Mouse (Mus musculus) CH12.LX (cell line): ENCODE data around the gene Cstb. TPM values are rescaled to one million over a fixed set of nuclear protein-coding genes. Genes with fewer than 3 reads are reported as not detected.
A peak's percentile ranks its signal among the peaks of the same experiment; 100 is the strongest.

Experiments
- DNase-seq: peaks from one replicate; pipeline ENCODE4 v3.0.0-alpha.2; 2013; ENCODE audit errors: extremely low read depth
- H3K27ac ChIP-seq: 2 replicates; pipeline ENCODE4 v1.5.1; 2012; ENCODE audit warnings: low read depth, mild to moderate bottlenecking, control low read depth, moderate library complexity; ENCODE audit not compliant: insufficient read depth
- H3K27me3 ChIP-seq: replicated peaks from 2 replicates; pipeline ENCODE3; 2012; ENCODE audit warnings: inconsistent platforms
- H3K36me3 ChIP-seq, 2 experiments: replicated peaks in 1 of 2; 2 replicates each; pipeline versions ENCODE3 to v1.6.1; 2012; ENCODE audit warnings: inconsistent platforms in 1 of 2, low read length in 1 of 2, mild to moderate bottlenecking in 1 of 2, mixed read lengths in 1 of 2, moderate library complexity in 1 of 2; ENCODE audit not compliant: control insufficient read depth in 1 of 2, insufficient read depth in 1 of 2
- H3K4me1 ChIP-seq, 2 experiments: 2 replicates each; pipeline ENCODE4 v1.6.1; 2012; ENCODE audit warnings: inconsistent platforms in 1 of 2, moderate library complexity in 1 of 2; ENCODE audit not compliant: insufficient read depth in 2 of 2, control insufficient read depth in 1 of 2
- H3K4me2 ChIP-seq: 2 replicates; pipeline ENCODE4 v1.6.1; 2012; ENCODE audit warnings: low read depth, mild to moderate bottlenecking, control low read depth; ENCODE audit not compliant: poor library complexity, insufficient read depth, severe bottlenecking
- H3K4me3 ChIP-seq, 3 experiments: fragments of 150-350 bp in 1 of 3; sonication (generic) in 1 of 3; replicated peaks in 1 of 3; 2 replicates each; pipeline versions ENCODE3 to v1.5.1; 2011 to 2012; ENCODE audit warnings: low read depth in 2 of 3, low read length in 2 of 3, mild to moderate bottlenecking in 2 of 3, moderate library complexity in 2 of 3, control low read depth in 1 of 3, improper control_type of control experiment in 1 of 3, inconsistent platforms in 1 of 3, mixed read lengths in 1 of 3; ENCODE audit not compliant: poor library complexity in 1 of 3
- H3K79me2 ChIP-seq: replicated peaks from 2 replicates; pipeline ENCODE4 v1.6.1; 2012; ENCODE audit warnings: mild to moderate bottlenecking, moderate library complexity; ENCODE audit not compliant: control insufficient read depth, poor library complexity, insufficient read depth, severe bottlenecking; ENCODE audit errors: extremely low read depth
- H3K9ac ChIP-seq: 2 replicates; pipeline ENCODE4 v1.6.1; 2012; ENCODE audit warnings: low read depth, mild to moderate bottlenecking, control low read depth, moderate library complexity; ENCODE audit not compliant: insufficient read depth
- H3K9me3 ChIP-seq: replicated peaks from 2 replicates; pipeline ENCODE3; 2012; ENCODE audit warnings: low read length, inconsistent platforms, mixed read lengths
- BHLHE40 ChIP-seq: IDR thresholded peaks from 2 replicates; pipeline ENCODE4 v1.6.1; 2011; ENCODE audit warnings: mild to moderate bottlenecking, low read depth, low read length, improper control_type of control experiment
- MXI1 ChIP-seq: IDR thresholded peaks from 2 replicates; pipeline ENCODE4 v1.6.1; 2011; ENCODE audit warnings: mild to moderate bottlenecking, low read depth, low read length, improper control_type of control experiment
- POLR2A ChIP-seq: IDR thresholded peaks from 2 replicates; pipeline ENCODE4 v1.6.1; 2011; ENCODE audit warnings: low read depth, mild to moderate bottlenecking, improper control_type of control experiment, low read length
- POLR2AphosphoS2 ChIP-seq: IDR thresholded peaks from 2 replicates; pipeline ENCODE4 v1.6.1; 2011; ENCODE audit warnings: low read depth, low read length, improper control_type of control experiment
- SIN3A ChIP-seq: IDR thresholded peaks from 2 replicates; pipeline ENCODE4 v1.6.1; 2012; ENCODE audit warnings: low read length, improper control_type of control experiment, inconsistent platforms
- ZNF384 ChIP-seq: IDR thresholded peaks from 2 replicates; pipeline ENCODE4 v1.6.1; 2012; ENCODE audit warnings: low read depth, low read length, improper control_type of control experiment, inconsistent platforms
- dilution Hi-C: fragments of 300-500 bp; cut with MboI; formaldehyde crosslinking; loops from 2 replicates; pipeline ENCODE4 v1.14.3; 2020; ENCODE audit warnings: low sequenced_read_pairs; ENCODE audit not compliant: extremely low pct_unique_long_range_greater_than_20kb, extremely low pct_ligation_motif_present
- in situ Hi-C: fragments of 300-500 bp; cut with MboI; formaldehyde crosslinking; loops from 3 replicates; pipeline ENCODE4 v1.14.3; 2019; ENCODE audit warnings: low sequenced_read_pairs, low pct_ligation_motif_present, low pct_unique_long_range_greater_than_20kb, mixed read lengths
- polyA plus RNA-seq: library from polyadenylated mRNA; unstranded; fragments of >175 nt; gene quantifications from 2 replicates; pipeline ENCODE4 v1.2.1, GENCODE M21; 2012; ENCODE audit warnings: low read depth; ENCODE audit not compliant: insufficient read length
- total RNA-seq, 2 experiments: library from RNA; depleted of rRNA; stranded (reverse); fragments of 300-350 nt in 1 of 2; fragments of >200 nt in 1 of 2; gene quantifications; 2 replicates each; pipeline ENCODE4 v1.2.3; 2012 to 2014

Cstb gene
- total and polyA plus RNA-seq, 3 experiments, result 139 to 226 (median 194) TPM

DNA sequence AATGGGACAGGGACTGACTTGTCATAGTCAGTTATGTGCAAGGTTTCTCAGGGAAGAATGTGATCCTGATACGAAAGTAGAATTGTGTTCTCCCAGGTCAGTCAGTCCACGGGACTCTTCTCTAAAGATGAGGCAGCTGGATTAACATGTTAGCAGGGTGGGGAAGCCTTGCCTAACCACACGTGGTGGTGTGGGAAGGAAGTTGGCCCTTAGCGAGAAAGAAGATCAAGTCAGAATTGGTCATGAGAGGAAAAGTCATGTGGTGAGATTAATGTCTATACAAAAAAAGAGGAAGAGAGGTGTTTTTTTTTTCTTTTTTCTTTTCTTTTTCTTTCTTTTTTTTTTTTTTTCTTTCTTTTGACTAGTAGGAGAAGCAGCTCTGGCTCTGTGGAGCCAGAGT is 51.4 kb downstream of the Cstb start:
- DNase-seq, result peak; percentile 45

More for the DNA sequence above, 51.4 kb downstream of the Cstb start:
- Histone ChIP-seq H3K9me3 (peaks cover 8% of the 10 kb centered on the region), H3K36me3 (no peaks in the 10 kb centered on the region), H3K27me3 (peaks cover 41% of the 10 kb centered on the region), H3K4me1 (peaks cover 0 to 14% of the 10 kb centered on the region in 2 experiments; a peak in 2 of 4 replicates), H3K4me3 (no peak overlapping the region), H3K27ac (no peak overlapping the region), H3K79me2 (no peaks in the 10 kb centered on the region), H3K4me2 (no peak overlapping the region), H3K9ac (no peak overlapping the region)
- in situ Hi-C loops, result no loop called here
- dilution Hi-C loops, result no loop called here
- no peak for TF ChIP-seq POLR2AphosphoS2
- 0 out of 2 replicates have a peak, but pooled peaks have one; percentile 12 for TF ChIP-seq BHLHE40
- no peak for TF ChIP-seq POLR2A
- TF ChIP-seq MXI1, result no peak
- TF ChIP-seq SIN3A, result no peak
- TF ChIP-seq ZNF384, result peak; percentile 83

Other genes starting within 250 kb of the Cstb start
- gene Pwp2, start 240.5 kb upstream of the Cstb start, total RNA-seq (2012; rRNA removed), result 43.0 and 55.5 TPM in 2 replicates
- 48.6 and 49.9 TPM in 2 replicates for gene Pwp2, start 240.5 kb upstream of the Cstb start, total RNA-seq (2014; rRNA removed)
- 41.2 and 42.9 TPM in 2 replicates for gene Pwp2, start 240.5 kb upstream of the Cstb start, polyA plus RNA-seq
- 22.1 and 23.4 TPM in 2 replicates for gene Trappc10, start 181.0 kb upstream of the Cstb start, total RNA-seq (2012; rRNA removed)
- gene Trappc10, start 181.0 kb upstream of the Cstb start, total RNA-seq (2014; rRNA removed), result 24.7 and 26.5 TPM in 2 replicates
- gene Trappc10, start 181.0 kb upstream of the Cstb start, polyA plus RNA-seq, result 21.2 and 26.7 TPM in 2 replicates
- gene Agpat3, start 73.2 kb upstream of the Cstb start, total RNA-seq (2012; rRNA removed), result 49.4 and 63.1 TPM in 2 replicates
- gene Agpat3, start 73.2 kb upstream of the Cstb start, total RNA-seq (2014; rRNA removed), result 36.7 and 40.1 TPM in 2 replicates
- gene Agpat3, start 73.2 kb upstream of the Cstb start, polyA plus RNA-seq, result 67.2 and 70.0 TPM in 2 replicates
- 189 and 203 TPM in 2 replicates for gene Rrp1, start 12.6 kb upstream of the Cstb start, total RNA-seq (2012; rRNA removed)
- gene Rrp1, start 12.6 kb upstream of the Cstb start, total RNA-seq (2014; rRNA removed), result 127 and 138 TPM in 2 replicates
- gene Rrp1, start 12.6 kb upstream of the Cstb start, polyA plus RNA-seq, result 327 and 659 TPM in 2 replicates
- 6.4 and 8.4 TPM in 2 replicates for gene Pdxk, start 39.3 kb downstream of the Cstb start, total RNA-seq (2012; rRNA removed)
- 4.3 TPM in 2 replicates for gene Pdxk, start 39.3 kb downstream of the Cstb start, total RNA-seq (2014; rRNA removed)
- gene Pdxk, start 39.3 kb downstream of the Cstb start, polyA plus RNA-seq, result 6.3 and 6.8 TPM in 2 replicates
- gene Olfr1358, start 91.8 kb downstream of the Cstb start, total RNA-seq (2012; rRNA removed), result not detected in 2 replicates
- not detected in 2 replicates for gene Olfr1358, start 91.8 kb downstream of the Cstb start, total RNA-seq (2014; rRNA removed)
- gene Olfr1358, start 91.8 kb downstream of the Cstb start, polyA plus RNA-seq, result not detected in 2 replicates
- 18.2 and 21.2 TPM in 2 replicates for gene Ilvbl, start 148.7 kb downstream of the Cstb start, total RNA-seq (2012; rRNA removed)
- gene Ilvbl, start 148.7 kb downstream of the Cstb start, total RNA-seq (2014; rRNA removed), result 11.7 and 16.0 TPM in 2 replicates
- gene Ilvbl, start 148.7 kb downstream of the Cstb start, polyA plus RNA-seq, result 20.4 and 20.5 TPM in 2 replicates
- not detected in 2 replicates for gene Syde1, start 166.3 kb downstream of the Cstb start, total RNA-seq (2012; rRNA removed)
- gene Syde1, start 166.3 kb downstream of the Cstb start, total RNA-seq (2014; rRNA removed), result not detected in 2 replicates
- not detected in 2 replicates for gene Syde1, start 166.3 kb downstream of the Cstb start, polyA plus RNA-seq
- gene Olfr1357, start 192.4 kb downstream of the Cstb start, total RNA-seq (2012; rRNA removed), result not detected in 2 replicates
- not detected in 2 replicates for gene Olfr1357, start 192.4 kb downstream of the Cstb start, total RNA-seq (2014; rRNA removed)
- gene Olfr1357, start 192.4 kb downstream of the Cstb start, polyA plus RNA-seq, result not detected in 2 replicates